Mouse (Mus musculus): ENCODE results near the gene Nkiras1.

- TF ChIP-seq POLR2A (IDR thresholded peaks at IDR 0.05; ENCODE audit: borderline replicate concordance, extremely low read depth, insufficient read depth, insufficient read length, poor library complexity, severe bottlenecking) (no peak), CTCF (IDR thresholded peaks at IDR 0.05; ENCODE audit: borderline replicate concordance, extremely low read depth, insufficient read depth, insufficient read length) (no peak)
Measured at GRCm38 (mm10) chr14:18284581-18284980, 13.6 kb downstream of the Nkiras1 start.

Measured in brain, embryonic 14.5 days (tissue).